Mouse (Mus musculus): ENCODE results near the gene Lgals3bp. TPM values are rescaled to one million over a fixed set of nuclear protein-coding genes. Genes with fewer than 3 reads are reported as not detected.

The Lgals3bp gene
- polyA plus RNA-seq, 2 experiments = 8.7 to 13.7 TPM

GRCm38 (mm10) chr11:118427986-118428385 lies 26.1 kb upstream of the Lgals3bp start, which contains the start of gene C1qtnf1:
C1qtnf1 (plus strand) TSS chr11:118428203.
- Histone ChIP-seq H3K9ac (ENCODE audit: low read depth, low read length, severe bottlenecking) (peak within 1 kb of the TSS; percentile 52), H3K27ac (replicated peaks; ENCODE audit: low read depth, low read length) (peak within 1 kb of the TSS; percentile 43), H3K4me2 (replicated peaks; ENCODE audit: low read depth, low read length, severe bottlenecking) (peak within 1 kb of the TSS; percentile 65), H3K9me3 (ENCODE audit: control insufficient read depth, low read length) (no peaks in the 10 kb centered on the region), H3K4me1 (ENCODE audit: control insufficient read depth, insufficient read depth, low read length) (peaks cover 58% of the 10 kb centered on the region), H3K36me3 (ENCODE audit: control insufficient read depth, insufficient read depth, low read length) (no peaks in the 10 kb centered on the region), H3K4me3 (replicated peaks; ENCODE audit: low read length) (peak within 1 kb of the TSS; percentile 41), H3K27me3 (ENCODE audit: control insufficient read depth, insufficient read depth, low read length) (no peaks in the 10 kb centered on the region)
- TF ChIP-seq POLR2A (IDR thresholded peaks at IDR 0.05; ENCODE audit: borderline replicate concordance, extremely low read depth, insufficient read depth, insufficient read length) = peak; percentile 37; the same call in 1 of the 2 replicates
- DNase-seq (ENCODE audit: low spot score) (peak; percentile 72), ATAC-seq (ENCODE audit: low FRiP score, low read depth) (peak; percentile 32; the same call in 1 of the 2 replicates)
- WGBS = 0% methylated on average over 8 of the region's 8 CpGs

- no peaks in the 10 kb centered on the region for H3K9me3 ChIP-seq (ENCODE audit: control insufficient read depth, low read length)
- no peaks in the 10 kb centered on the region for H3K27me3 ChIP-seq (ENCODE audit: control insufficient read depth, insufficient read depth, low read length)
- TF ChIP-seq POLR2A (IDR thresholded peaks at IDR 0.05; ENCODE audit: borderline replicate concordance, extremely low read depth, insufficient read depth, insufficient read length) = no peak
- H3K36me3 ChIP-seq (ENCODE audit: control insufficient read depth, insufficient read depth, low read length) = no peaks in the 10 kb centered on the region
- peak overlapping the region; percentile 41; the same call in 1 of the 2 replicates for H3K4me3 ChIP-seq (replicated peaks; ENCODE audit: low read length)
- H3K9ac ChIP-seq (ENCODE audit: low read depth, low read length, severe bottlenecking) = peak overlapping the region; percentile 52; the same call in 1 of the 2 replicates
- H3K4me1 ChIP-seq (ENCODE audit: control insufficient read depth, insufficient read depth, low read length) = peaks cover 59% of the 10 kb centered on the region
- H3K27ac ChIP-seq (replicated peaks; ENCODE audit: low read depth, low read length) = peak overlapping the region; percentile 43; the same call in 1 of the 2 replicates
- DNase-seq (ENCODE audit: low spot score) (no peak), ATAC-seq (ENCODE audit: low FRiP score, low read depth) (no peak)
- H3K4me2 ChIP-seq (replicated peaks; ENCODE audit: low read depth, low read length, severe bottlenecking) = peak overlapping the region; percentile 65
- 31% methylated on average over 3 of the region's 3 CpGs for WGBS
Measured at GRCm38 (mm10) chr11:118427266-118427779, 25.4 kb upstream of the Lgals3bp start.

- no peaks in the 10 kb centered on the region for H3K27me3 ChIP-seq (ENCODE audit: control insufficient read depth, insufficient read depth, low read length)
- no peak overlapping the region for H3K9ac ChIP-seq (ENCODE audit: low read depth, low read length, severe bottlenecking)
- no peaks in the 10 kb centered on the region for H3K36me3 ChIP-seq (ENCODE audit: control insufficient read depth, insufficient read depth, low read length)
- no peak overlapping the region for H3K4me2 ChIP-seq (replicated peaks; ENCODE audit: low read depth, low read length, severe bottlenecking)
- H3K9me3 ChIP-seq (ENCODE audit: control insufficient read depth, low read length) = no peaks in the 10 kb centered on the region
- WGBS = 61% methylated on average over 5 of the region's 5 CpGs
- DNase-seq (ENCODE audit: low spot score) = no peak
- TF ChIP-seq POLR2A (IDR thresholded peaks at IDR 0.05; ENCODE audit: borderline replicate concordance, extremely low read depth, insufficient read depth, insufficient read length) = no peak
- no peak overlapping the region for H3K27ac ChIP-seq (replicated peaks; ENCODE audit: low read depth, low read length)
- H3K4me1 ChIP-seq (ENCODE audit: control insufficient read depth, insufficient read depth, low read length) = peaks cover 56% of the 10 kb centered on the region
- no peak overlapping the region for H3K4me3 ChIP-seq (replicated peaks; ENCODE audit: low read length)
- ATAC-seq (ENCODE audit: low FRiP score, low read depth) = no peak
Measured at GRCm38 (mm10) chr11:118426765-118427164, 24.9 kb upstream of the Lgals3bp start.

- no peak for TF ChIP-seq POLR2A (IDR thresholded peaks at IDR 0.05; ENCODE audit: borderline replicate concordance, extremely low read depth, insufficient read depth, insufficient read length)
- 59% methylated on average over 13 of the region's 13 CpGs for WGBS
- no peak for ATAC-seq (ENCODE audit: low FRiP score, low read depth)
- Histone ChIP-seq H3K27ac (replicated peaks; ENCODE audit: low read depth, low read length) (no peak overlapping the region), H3K36me3 (ENCODE audit: control insufficient read depth, insufficient read depth, low read length) (no peaks in the 10 kb centered on the region), H3K27me3 (ENCODE audit: control insufficient read depth, insufficient read depth, low read length) (no peaks in the 10 kb centered on the region), H3K4me3 (replicated peaks; ENCODE audit: low read length) (no peak overlapping the region), H3K4me2 (replicated peaks; ENCODE audit: low read depth, low read length, severe bottlenecking) (no peak overlapping the region), H3K9me3 (ENCODE audit: control insufficient read depth, low read length) (no peaks in the 10 kb centered on the region), H3K9ac (ENCODE audit: low read depth, low read length, severe bottlenecking) (no peak overlapping the region), H3K4me1 (ENCODE audit: control insufficient read depth, insufficient read depth, low read length) (peaks cover 39% of the 10 kb centered on the region)
- no peak for DNase-seq (ENCODE audit: low spot score)
Measured at GRCm38 (mm10) chr11:118424621-118425335, 22.9 kb upstream of the Lgals3bp start.

- Histone ChIP-seq H3K36me3 (ENCODE audit: control insufficient read depth, insufficient read depth, low read length) (no peaks in the 10 kb centered on the region), H3K9me3 (ENCODE audit: control insufficient read depth, low read length) (no peaks in the 10 kb centered on the region), H3K27me3 (ENCODE audit: control insufficient read depth, insufficient read depth, low read length) (no peaks in the 10 kb centered on the region), H3K4me2 (replicated peaks; ENCODE audit: low read depth, low read length, severe bottlenecking) (peak overlapping the region; percentile 37), H3K4me1 (ENCODE audit: control insufficient read depth, insufficient read depth, low read length) (peaks cover 31% of the 10 kb centered on the region), H3K9ac (ENCODE audit: low read depth, low read length, severe bottlenecking) (no peak overlapping the region), H3K27ac (replicated peaks; ENCODE audit: low read depth, low read length) (peak overlapping the region; percentile 70), H3K4me3 (replicated peaks; ENCODE audit: low read length) (no peak overlapping the region)
- TF ChIP-seq POLR2A (IDR thresholded peaks at IDR 0.05; ENCODE audit: borderline replicate concordance, extremely low read depth, insufficient read depth, insufficient read length) = no peak
- peak; percentile 38 for ATAC-seq (ENCODE audit: low FRiP score, low read depth)
- peak; percentile 93 for DNase-seq (ENCODE audit: low spot score)
- 6% methylated on average over 18 of the region's 18 CpGs for WGBS
Measured at GRCm38 (mm10) chr11:118423266-118423971, 21.5 kb upstream of the Lgals3bp start.

All from limb, embryonic 14.5 days (tissue).